Mouse (Mus musculus) MEL (cell line): Measurements from ENCODE around the gene Gm11559. TPM values are rescaled to one million over a fixed set of nuclear protein-coding genes. Genes with fewer than 3 reads are reported as not detected.
"Not testable (repeated sequence)": the region's sequence is repeated elsewhere in the genome, so short reads cannot be mapped to it uniquely, and the experiment has no call there.

ENCODE experiments used
- DNase-seq: peaks from one replicate; pipeline ENCODE4 v3.0.0; 2011; ENCODE audit warnings: low read depth, low spot score
- H3K27ac ChIP-seq: 2 replicates; pipeline ENCODE4 v1.5.1; 2012; ENCODE audit warnings: low read depth, mild to moderate bottlenecking, control low read depth, low read length, moderate library complexity; ENCODE audit not compliant: control insufficient read depth
- H3K27me3 ChIP-seq, 2 experiments: fragments of 150-350 bp in 1 of 2; sonication (generic) in 1 of 2; 2 replicates each; pipeline ENCODE4 v1.6.1; 2012; ENCODE audit warnings: low read length in 2 of 2, mild to moderate bottlenecking in 2 of 2, improper control_type of control experiment in 1 of 2, moderate library complexity in 1 of 2; ENCODE audit not compliant: insufficient read depth in 2 of 2, control insufficient read depth in 1 of 2
- H3K36me3 ChIP-seq, 2 experiments: 2 replicates each; pipeline ENCODE4 v1.6.1; 2012 to 2014; ENCODE audit warnings: low read length in 2 of 2, improper control_type of control experiment in 1 of 2, inconsistent platforms in 1 of 2, mild to moderate bottlenecking in 1 of 2; ENCODE audit not compliant: insufficient read depth in 2 of 2, control insufficient read depth in 1 of 2
- H3K4me1 ChIP-seq, 2 experiments: fragments of 150-350 bp in 1 of 2; sonication (generic) in 1 of 2; 2 replicates each; pipeline ENCODE4 v1.6.1; 2012; ENCODE audit warnings: low read length in 2 of 2, improper control_type of control experiment in 1 of 2, mild to moderate bottlenecking in 1 of 2; ENCODE audit not compliant: insufficient read depth in 2 of 2, control insufficient read depth in 1 of 2
- H3K4me3 ChIP-seq, 2 experiments: fragments of 150-350 bp in 1 of 2; sonication (generic) in 1 of 2; 2 replicates each; pipeline ENCODE4 v1.5.1; 2012; ENCODE audit warnings: low read depth in 2 of 2, low read length in 2 of 2, mild to moderate bottlenecking in 2 of 2, moderate library complexity in 2 of 2, control low read depth in 1 of 2, improper control_type of control experiment in 1 of 2; ENCODE audit not compliant: control insufficient read depth in 1 of 2, insufficient read depth in 1 of 2
- H3K79me2 ChIP-seq: 2 replicates; pipeline ENCODE4 v1.6.1; 2012; ENCODE audit warnings: mild to moderate bottlenecking, low read length, moderate library complexity; ENCODE audit not compliant: control insufficient read depth, poor library complexity, insufficient read depth
- H3K9ac ChIP-seq: 2 replicates; pipeline ENCODE4 v1.6.1; 2012; ENCODE audit warnings: low read depth, mild to moderate bottlenecking, control low read depth, low read length, moderate library complexity; ENCODE audit not compliant: control insufficient read depth, poor library complexity, severe bottlenecking
- H3K9me3 ChIP-seq: fragments of 150-350 bp; sonication (generic); replicated peaks from 2 replicates; pipeline ENCODE4 v1.6.1; 2012; ENCODE audit warnings: mild to moderate bottlenecking, low read length, improper control_type of control experiment, moderate library complexity; ENCODE audit not compliant: insufficient read depth
- ELF1 ChIP-seq: IDR thresholded peaks from 2 replicates; pipeline ENCODE4 v1.6.1; 2014; ENCODE audit warnings: low read depth, mild to moderate bottlenecking, inconsistent platforms, low read length, improper control_type of control experiment, moderate library complexity
- ETS1 ChIP-seq: IDR thresholded peaks from 2 replicates; pipeline ENCODE4 v1.6.1; 2012; ENCODE audit warnings: low read depth, mild to moderate bottlenecking, inconsistent platforms, low read length, improper control_type of control experiment, moderate library complexity
- JUND ChIP-seq: IDR thresholded peaks from 2 replicates; pipeline ENCODE4 v1.6.1; 2011; ENCODE audit warnings: low read depth, mild to moderate bottlenecking, improper control_type of control experiment, low read length
- MAX ChIP-seq: IDR thresholded peaks from 2 replicates; pipeline ENCODE4 v1.6.1; 2011; ENCODE audit warnings: low read length, improper control_type of control experiment
- NRF1 ChIP-seq: IDR thresholded peaks from 2 replicates; pipeline ENCODE4 v1.6.1; 2014; ENCODE audit warnings: low read depth, mild to moderate bottlenecking, inconsistent platforms, low read length, improper control_type of control experiment, moderate library complexity; ENCODE audit not compliant: poor library complexity, insufficient read depth, severe bottlenecking
- POLR2AphosphoS2 ChIP-seq: IDR thresholded peaks from 2 replicates; pipeline ENCODE4 v1.6.1; 2011; ENCODE audit warnings: low read length, improper control_type of control experiment
- POLR2AphosphoS5 ChIP-seq: IDR thresholded peaks from 2 replicates; pipeline ENCODE4 v1.6.1; 2012; ENCODE audit warnings: low read depth, borderline replicate concordance, mild to moderate bottlenecking, inconsistent platforms, low read length, moderate library complexity, mixed read lengths
- RCOR1 ChIP-seq: IDR thresholded peaks from 2 replicates; pipeline ENCODE4 v1.6.1; 2012; ENCODE audit warnings: low read depth, mild to moderate bottlenecking, inconsistent platforms, low read length, improper control_type of control experiment
- TAL1 ChIP-seq: IDR thresholded peaks from 2 replicates; pipeline ENCODE4 v1.6.1; 2012; ENCODE audit warnings: mild to moderate bottlenecking, inconsistent platforms, low read length, moderate library complexity, mixed read lengths
- UBTF ChIP-seq: IDR thresholded peaks from 2 replicates; pipeline ENCODE4 v1.6.1; 2012; ENCODE audit warnings: low read depth, mild to moderate bottlenecking, inconsistent platforms, low read length, improper control_type of control experiment, moderate library complexity, borderline replicate concordance; ENCODE audit not compliant: insufficient read depth
- ZNF384 ChIP-seq: IDR thresholded peaks from 2 replicates; pipeline ENCODE4 v1.6.1; 2012; ENCODE audit warnings: low read depth, mild to moderate bottlenecking, inconsistent platforms, low read length, improper control_type of control experiment
- polyA plus RNA-seq, 2 experiments: library from polyadenylated mRNA; stranded (reverse) in 1 of 2; unstranded in 1 of 2; fragments of >175 nt in 1 of 2; fragments of >200 nt in 1 of 2; gene quantifications; 2 replicates each; pipeline versions ENCODE4 v1.2.1 to v1.2.4; 2012; ENCODE audit warnings: low replicate concordance in 2 of 2, low read depth in 1 of 2; ENCODE audit not compliant: insufficient read length in 2 of 2, insufficient read depth in 1 of 2, missing spikeins in 1 of 2
- total RNA-seq: library from RNA; depleted of rRNA; stranded (reverse); fragments of 300-350 nt; gene quantifications from 2 replicates; pipeline ENCODE4 v1.2.3, GENCODE M21; 2012

The Gm11559 gene
- total and polyA plus RNA-seq, 3 experiments: not detected

- DNase-seq: no peak
- no peaks in the 10 kb centered on the region for H3K36me3 ChIP-seq
- no peak overlapping the region for H3K27ac ChIP-seq
- no peak overlapping the region for H3K9ac ChIP-seq
- TF ChIP-seq MAX (no peak), RCOR1 (no peak), POLR2AphosphoS5 (no peak), UBTF (no peak), ELF1 (no peak), ZNF384 (no peak), TAL1 (no peak), JUND (no peak), ETS1 (no peak), POLR2AphosphoS2 (no peak), NRF1 (no peak)
- H3K4me1 ChIP-seq: no peaks in the 10 kb centered on the region
- no peaks in the 10 kb centered on the region for H3K79me2 ChIP-seq
- no peaks in the 10 kb centered on the region for H3K9me3 ChIP-seq
- no peaks in the 10 kb centered on the region; a peak in 1 of 4 replicates for H3K27me3 ChIP-seq
- no peak overlapping the region for H3K4me3 ChIP-seq
Measured at GRCm38 (mm10) chr11:99858761-99859160, 5.5 kb upstream of the Gm11559 start.

- not testable (repeated sequence) for H3K4me1 ChIP-seq, H3K4me3 ChIP-seq, DNase-seq, H3K36me3 ChIP-seq, H3K27me3 ChIP-seq, H3K9ac ChIP-seq, H3K9me3 ChIP-seq, H3K27ac ChIP-seq, H3K79me2 ChIP-seq
Measured at GRCm38 (mm10) chr11:99873089-99873488, 8.8 kb downstream of the Gm11559 start, which contains the start of gene Krtap9-1. Gene Krtap9-1, plus strand, starts transcription at chr11:99873389.

- H3K36me3 ChIP-seq, H3K9ac ChIP-seq, H3K27ac ChIP-seq, DNase-seq, H3K9me3 ChIP-seq, H3K27me3 ChIP-seq, H3K4me1 ChIP-seq, H3K4me3 ChIP-seq, H3K79me2 ChIP-seq: not testable (repeated sequence)
Measured at GRCm38 (mm10) chr11:99878887-99879286, 14.6 kb downstream of the Gm11559 start, which contains the start of gene Gm11567. Gene Gm11567, plus strand, starts transcription at chr11:99879187.
